Mouse (Mus musculus) 416B (cell line): ENCODE data around the gene Nhsl1.
A peak's percentile ranks its signal among the peaks of the same experiment; 100 is the strongest.

Experiments
- DNase-seq: peaks from one replicate; pipeline ENCODE4 v3.0.0; 2011; ENCODE audit warnings: low read depth

The Nhsl1 gene

GRCm38 (mm10) chr10:18347231-18347630, 28.4 kb downstream of the Nhsl1 start:
- no peak for DNase-seq

DNA sequence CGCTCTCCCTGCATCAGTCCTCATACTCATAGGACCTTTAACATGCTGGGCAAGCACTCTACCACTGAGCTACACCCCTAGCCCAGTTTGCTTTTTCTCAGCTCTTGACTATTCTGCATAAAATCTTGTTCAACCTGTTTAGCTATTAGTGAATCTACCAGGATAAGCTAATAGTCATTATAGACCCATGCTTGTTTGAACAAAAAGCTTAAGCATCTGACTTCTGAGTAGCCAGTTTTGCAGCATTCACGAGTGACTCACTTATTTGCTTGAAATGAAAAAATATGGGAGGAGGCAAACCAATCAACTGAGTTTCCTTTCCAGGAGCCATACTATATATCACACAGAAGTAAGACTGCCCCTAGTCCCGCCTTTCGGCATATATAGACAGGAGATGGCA, 32.0 kb downstream of the Nhsl1 start:
- no peak for DNase-seq

- no peak for DNase-seq
These were observed 34.2 kb downstream of the Nhsl1 start for GRCm38 (mm10) chr10:18352937-18353336.

GRCm38 (mm10) chr10:18354103-18354502, 35.3 kb downstream of the Nhsl1 start:
- no peak for DNase-seq

GRCm38 (mm10) chr10:18356461-18356860, 37.7 kb downstream of the Nhsl1 start:
- DNase-seq = no peak

GRCm38 (mm10) chr10:18357212-18357611, 38.4 kb downstream of the Nhsl1 start:
- DNase-seq = no peak

DNA sequence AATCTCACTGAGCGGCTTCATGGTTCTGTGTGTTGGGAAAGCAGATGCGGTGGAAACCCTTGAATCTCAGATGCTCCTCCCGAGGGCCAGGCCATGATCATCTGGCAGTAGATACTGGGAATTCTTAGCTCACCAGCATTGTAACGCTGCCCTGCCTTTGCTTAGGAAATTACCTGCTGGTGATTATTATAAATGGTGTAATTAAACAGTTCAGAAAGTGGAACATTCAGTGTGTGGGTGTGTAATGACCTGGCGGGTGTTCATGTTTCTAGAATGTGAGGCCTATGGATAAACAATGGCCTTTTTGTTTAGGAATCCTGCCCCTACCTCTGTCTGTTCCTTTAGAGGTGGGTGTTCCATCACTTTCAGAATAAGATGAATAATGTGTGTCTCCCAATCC, 39.7 kb downstream of the Nhsl1 start:
- no peak for DNase-seq

GRCm38 (mm10) chr10:18360175-18360574, 41.4 kb downstream of the Nhsl1 start:
- DNase-seq = no peak

DNA sequence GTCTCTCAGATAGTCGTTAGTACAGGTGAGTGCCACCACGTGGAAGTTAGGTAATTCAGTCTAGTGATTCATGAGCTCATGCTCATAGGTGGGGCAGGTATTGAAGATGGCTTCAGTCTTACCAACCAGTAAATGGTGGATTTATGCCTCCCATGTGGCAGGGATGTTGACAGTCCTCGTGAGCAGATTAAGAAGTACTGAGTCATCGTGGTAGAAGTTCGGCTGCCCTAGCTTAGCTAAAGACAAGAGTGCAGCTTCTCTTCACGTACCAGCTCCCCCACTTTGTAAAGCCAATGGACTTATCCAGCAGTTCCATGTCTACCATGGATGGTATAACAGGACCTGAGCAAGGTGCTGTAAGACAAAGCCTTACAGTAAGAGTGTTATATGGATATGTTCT, 46.6 kb downstream of the Nhsl1 start:
- DNase-seq = peak; percentile 66

- DNase-seq = no peak
These were observed 47.9 kb downstream of the Nhsl1 start for GRCm38 (mm10) chr10:18366697-18367096.

DNA sequence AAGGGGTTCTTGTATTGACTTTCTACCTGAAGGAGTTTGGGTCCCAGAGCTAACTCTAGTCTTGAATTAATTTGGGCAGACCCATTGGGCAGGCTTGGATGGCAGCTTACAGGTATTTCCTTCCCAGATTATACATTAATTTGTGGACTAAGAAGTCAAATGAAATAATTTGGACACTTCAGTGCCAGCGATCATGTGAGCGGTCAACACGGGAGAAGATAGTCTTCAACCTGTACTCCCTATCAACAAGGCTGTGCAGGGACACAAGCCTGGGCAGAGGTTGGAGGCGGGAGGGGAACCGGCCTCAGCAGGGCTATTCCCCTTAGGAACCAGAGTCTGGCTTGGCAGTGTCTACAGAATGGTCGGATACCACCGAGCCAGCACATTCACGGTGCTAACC, 49.3 kb downstream of the Nhsl1 start:
- no peak for DNase-seq

GRCm38 (mm10) chr10:18370475-18371286, 51.9 kb downstream of the Nhsl1 start:
- DNase-seq = no peak

DNA sequence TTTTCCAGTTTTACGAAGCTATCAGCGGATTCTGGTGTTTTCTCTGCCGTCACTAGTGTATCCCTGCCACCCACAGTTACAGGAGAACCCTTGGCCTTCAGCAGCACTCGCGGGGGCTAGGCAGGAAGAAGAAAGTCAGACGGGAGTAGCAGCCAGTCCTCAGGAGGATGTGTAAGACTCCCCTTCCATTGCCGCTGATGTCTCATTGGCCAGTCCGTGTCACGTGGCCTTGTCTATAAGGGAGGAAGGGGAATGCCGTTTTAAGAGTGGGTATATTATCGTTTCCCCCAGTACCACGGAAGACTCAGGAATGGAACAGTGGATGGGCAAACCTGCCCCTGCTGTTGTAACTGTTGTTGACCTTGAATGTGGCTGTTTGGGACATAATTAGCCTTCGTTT, 53.1 kb downstream of the Nhsl1 start:
- no peak for DNase-seq

GRCm38 (mm10) chr10:18375301-18375700, 56.5 kb downstream of the Nhsl1 start:
- no peak for DNase-seq

DNA sequence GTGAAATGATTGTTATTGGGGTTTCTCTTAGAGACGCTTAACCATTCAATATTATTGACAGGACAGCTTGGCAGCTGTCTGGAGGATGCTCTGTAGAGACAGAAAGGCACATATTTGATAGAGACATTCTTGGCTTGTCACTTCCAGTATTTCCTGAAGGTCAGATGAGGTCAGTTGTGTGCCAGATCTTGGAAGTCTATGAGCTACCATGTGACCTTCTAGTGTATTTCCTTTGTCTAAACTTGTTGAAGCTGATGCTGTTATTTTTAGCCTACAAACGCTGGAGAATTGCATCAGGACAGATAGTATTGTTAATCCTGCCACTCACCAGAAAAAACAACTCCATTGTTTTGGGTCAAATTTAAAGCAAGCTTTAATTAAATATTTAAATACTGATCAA, 66.0 kb downstream of the Nhsl1 start:
- DNase-seq = no peak

DNA sequence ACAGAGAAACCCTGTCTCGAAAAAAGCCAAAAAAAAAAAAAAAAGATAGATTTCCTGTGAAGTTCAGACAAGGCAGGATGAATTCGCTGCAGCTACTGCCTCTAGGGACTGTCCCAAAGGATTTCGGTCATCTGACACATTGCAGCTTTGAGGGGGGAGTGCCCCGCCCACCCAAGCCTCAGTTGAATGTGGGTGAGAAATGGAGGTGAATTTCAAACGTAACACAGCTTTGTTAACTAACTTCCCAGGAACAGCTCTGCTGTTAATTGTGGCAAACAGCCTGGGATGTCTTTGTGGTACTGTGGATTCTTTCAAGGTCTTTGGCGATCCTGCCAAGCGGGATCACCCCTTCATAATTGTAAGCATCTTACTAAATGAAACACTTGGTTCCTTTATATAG, 67.4 kb downstream of the Nhsl1 start:
- no peak for DNase-seq

- peak; percentile 88 for DNase-seq
These were observed 70.2 kb downstream of the Nhsl1 start for GRCm38 (mm10) chr10:18388784-18389575.

GRCm38 (mm10) chr10:18390004-18390403, 71.2 kb downstream of the Nhsl1 start:
- peak; percentile 55 for DNase-seq

DNA sequence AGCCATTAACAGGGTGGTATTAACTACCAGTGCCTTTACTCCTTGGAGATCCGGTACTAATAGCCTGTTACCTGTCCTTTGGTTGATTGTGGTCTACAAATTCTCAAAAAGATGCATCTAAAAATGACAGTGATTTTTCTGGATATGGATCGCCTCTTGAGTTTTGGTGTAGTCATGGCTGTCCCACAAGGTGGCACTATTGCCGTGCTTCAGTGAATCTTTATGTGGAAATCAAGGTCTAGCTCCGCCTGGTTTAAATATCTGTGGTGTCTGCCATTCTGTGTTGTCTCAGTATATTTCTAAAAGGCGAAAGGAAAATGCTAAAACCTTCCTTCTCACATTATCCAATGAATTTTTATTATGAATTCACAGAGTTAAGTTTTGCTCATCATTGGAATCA, 72.8 kb downstream of the Nhsl1 start:
- DNase-seq = peak; percentile 86

GRCm38 (mm10) chr10:18392268-18392667, 73.5 kb downstream of the Nhsl1 start:
- peak; percentile 53 for DNase-seq

GRCm38 (mm10) chr10:18393740-18394139, 75.0 kb downstream of the Nhsl1 start:
- DNase-seq = peak; percentile 79

DNA sequence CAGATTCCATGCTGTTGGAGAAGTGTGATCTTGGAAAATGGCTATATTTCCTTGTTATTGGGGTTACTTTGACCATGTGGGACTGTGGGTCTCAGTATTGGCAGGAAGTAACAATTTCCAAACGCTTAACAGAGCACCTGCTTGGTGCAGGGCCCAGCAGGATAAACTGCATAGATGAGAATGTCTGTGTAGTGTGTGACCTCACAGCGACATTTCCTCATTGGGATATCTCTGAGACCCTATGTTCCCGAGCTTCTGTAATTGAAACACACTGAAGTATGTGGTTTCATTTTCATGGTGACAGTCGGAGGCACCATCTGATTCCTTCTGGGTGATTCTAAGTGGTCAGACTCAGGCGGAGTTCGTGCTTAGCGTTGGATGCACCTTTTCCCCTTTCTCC, 75.5 kb downstream of the Nhsl1 start:
- DNase-seq = peak; percentile 55

- peak; percentile 26 for DNase-seq
These were observed 81.4 kb downstream of the Nhsl1 start for GRCm38 (mm10) chr10:18400089-18400644.
